Mouse (Mus musculus) CH12.LX (cell line): ENCODE measurements around the gene Pnpla2. TPM values are rescaled to one million over a fixed set of nuclear protein-coding genes. Genes with fewer than 3 reads are reported as not detected.
"Not testable (repeated sequence)": the region's sequence is repeated elsewhere in the genome, so short reads cannot be mapped to it uniquely, and the experiment has no call there.

Experiments used
- DNase-seq: peaks from one replicate; pipeline ENCODE4 v3.0.0-alpha.2; 2013; ENCODE audit errors: extremely low read depth
- H3K27ac ChIP-seq: 2 replicates; pipeline ENCODE4 v1.5.1; 2012; ENCODE audit warnings: low read depth, mild to moderate bottlenecking, control low read depth, moderate library complexity; ENCODE audit not compliant: insufficient read depth
- H3K27me3 ChIP-seq: replicated peaks from 2 replicates; pipeline ENCODE3; 2012; ENCODE audit warnings: inconsistent platforms
- H3K36me3 ChIP-seq, 2 experiments: replicated peaks in 1 of 2; 2 replicates each; pipeline versions ENCODE3 to v1.6.1; 2012; ENCODE audit warnings: inconsistent platforms in 1 of 2, low read length in 1 of 2, mild to moderate bottlenecking in 1 of 2, mixed read lengths in 1 of 2, moderate library complexity in 1 of 2; ENCODE audit not compliant: control insufficient read depth in 1 of 2, insufficient read depth in 1 of 2
- H3K4me1 ChIP-seq, 2 experiments: 2 replicates each; pipeline ENCODE4 v1.6.1; 2012; ENCODE audit warnings: inconsistent platforms in 1 of 2, moderate library complexity in 1 of 2; ENCODE audit not compliant: insufficient read depth in 2 of 2, control insufficient read depth in 1 of 2
- H3K4me2 ChIP-seq: 2 replicates; pipeline ENCODE4 v1.6.1; 2012; ENCODE audit warnings: low read depth, mild to moderate bottlenecking, control low read depth; ENCODE audit not compliant: poor library complexity, insufficient read depth, severe bottlenecking
- H3K4me3 ChIP-seq, 3 experiments: fragments of 150-350 bp in 1 of 3; sonication (generic) in 1 of 3; replicated peaks in 1 of 3; 2 replicates each; pipeline versions ENCODE3 to v1.5.1; 2011 to 2012; ENCODE audit warnings: low read depth in 2 of 3, low read length in 2 of 3, mild to moderate bottlenecking in 2 of 3, moderate library complexity in 2 of 3, control low read depth in 1 of 3, improper control_type of control experiment in 1 of 3, inconsistent platforms in 1 of 3, mixed read lengths in 1 of 3; ENCODE audit not compliant: poor library complexity in 1 of 3
- H3K79me2 ChIP-seq: replicated peaks from 2 replicates; pipeline ENCODE4 v1.6.1; 2012; ENCODE audit warnings: mild to moderate bottlenecking, moderate library complexity; ENCODE audit not compliant: control insufficient read depth, poor library complexity, insufficient read depth, severe bottlenecking; ENCODE audit errors: extremely low read depth
- H3K9ac ChIP-seq: 2 replicates; pipeline ENCODE4 v1.6.1; 2012; ENCODE audit warnings: low read depth, mild to moderate bottlenecking, control low read depth, moderate library complexity; ENCODE audit not compliant: insufficient read depth
- H3K9me3 ChIP-seq: replicated peaks from 2 replicates; pipeline ENCODE3; 2012; ENCODE audit warnings: low read length, inconsistent platforms, mixed read lengths
- CTCF ChIP-seq, 2 experiments: IDR thresholded peaks in 1 of 2; conservative IDR thresholded peaks in 1 of 2; 2 replicates each; pipeline ENCODE4 v1.5.1; 2011 to 2012; ENCODE audit warnings: low read depth in 2 of 2, low read length in 2 of 2, improper control_type of control experiment in 1 of 2, inconsistent platforms in 1 of 2, mild to moderate bottlenecking in 1 of 2, moderate library complexity in 1 of 2
- E2F4 ChIP-seq: IDR thresholded peaks from 2 replicates; pipeline ENCODE4 v1.6.1; 2011; ENCODE audit warnings: low read depth, low read length, improper control_type of control experiment; ENCODE audit not compliant: insufficient replicate concordance
- ELF1 ChIP-seq: IDR thresholded peaks from 2 replicates; pipeline ENCODE4 v1.6.1; 2014; ENCODE audit warnings: low read depth, mild to moderate bottlenecking, inconsistent platforms, low read length, improper control_type of control experiment
- IRF4 ChIP-seq: IDR thresholded peaks from 2 replicates; pipeline ENCODE4 v1.6.1; 2014; ENCODE audit warnings: low read depth, mild to moderate bottlenecking, inconsistent platforms, low read length, improper control_type of control experiment
- KAT2A ChIP-seq: IDR thresholded peaks from 2 replicates; pipeline ENCODE4 v1.6.1; 2012; ENCODE audit warnings: low read length, improper control_type of control experiment, inconsistent platforms; ENCODE audit not compliant: insufficient replicate concordance
- MAX ChIP-seq: IDR thresholded peaks from 2 replicates; pipeline ENCODE4 v1.6.1; 2011; ENCODE audit warnings: low read length, improper control_type of control experiment
- MXI1 ChIP-seq: IDR thresholded peaks from 2 replicates; pipeline ENCODE4 v1.6.1; 2011; ENCODE audit warnings: mild to moderate bottlenecking, low read depth, low read length, improper control_type of control experiment
- MYC ChIP-seq: IDR thresholded peaks from 2 replicates; pipeline ENCODE4 v1.6.1; 2011; ENCODE audit warnings: low read depth, mild to moderate bottlenecking, improper control_type of control experiment, low read length
- NELFE ChIP-seq: IDR thresholded peaks from 2 replicates; pipeline ENCODE4 v1.6.1; 2011; ENCODE audit warnings: low read depth, low read length, improper control_type of control experiment
- NRF1 ChIP-seq: IDR thresholded peaks from 2 replicates; pipeline ENCODE4 v1.6.1; 2014; ENCODE audit warnings: low read depth, mild to moderate bottlenecking, inconsistent platforms, low read length, improper control_type of control experiment, moderate library complexity
- POLR2AphosphoS2 ChIP-seq: IDR thresholded peaks from 2 replicates; pipeline ENCODE4 v1.6.1; 2011; ENCODE audit warnings: low read depth, low read length, improper control_type of control experiment
- RAD21 ChIP-seq: IDR thresholded peaks from 2 replicates; pipeline ENCODE4 v1.6.1; 2011; ENCODE audit warnings: low read depth, mild to moderate bottlenecking, low read length, improper control_type of control experiment, moderate library complexity
- RCOR1 ChIP-seq: conservative IDR thresholded peaks from 2 replicates; pipeline ENCODE4 v1.6.1; 2012; ENCODE audit warnings: low read depth, mild to moderate bottlenecking, inconsistent platforms, low read length, improper control_type of control experiment
- SMC3 ChIP-seq: IDR thresholded peaks from 2 replicates; pipeline ENCODE4 v1.6.1; 2011; ENCODE audit warnings: low read depth, low read length, improper control_type of control experiment
- USF1 ChIP-seq: IDR thresholded peaks from 2 replicates; pipeline ENCODE4 v1.6.1; 2014; ENCODE audit warnings: low read depth, mild to moderate bottlenecking, inconsistent platforms, low read length, improper control_type of control experiment
- ZC3H11A ChIP-seq: IDR thresholded peaks from 2 replicates; pipeline ENCODE4 v1.6.1; 2012; ENCODE audit warnings: low read depth, mild to moderate bottlenecking, inconsistent platforms, low read length, improper control_type of control experiment
- ZKSCAN1 ChIP-seq: IDR thresholded peaks from 2 replicates; pipeline ENCODE4 v1.6.1; 2012; ENCODE audit warnings: low read depth, inconsistent platforms, low read length, improper control_type of control experiment, borderline replicate concordance
- dilution Hi-C: fragments of 300-500 bp; cut with MboI; formaldehyde crosslinking; loops from 2 replicates; pipeline ENCODE4 v1.14.3; 2020; ENCODE audit warnings: low sequenced_read_pairs; ENCODE audit not compliant: extremely low pct_unique_long_range_greater_than_20kb, extremely low pct_ligation_motif_present
- in situ Hi-C: fragments of 300-500 bp; cut with MboI; formaldehyde crosslinking; loops from 3 replicates; pipeline ENCODE4 v1.14.3; 2019; ENCODE audit warnings: low sequenced_read_pairs, low pct_ligation_motif_present, low pct_unique_long_range_greater_than_20kb, mixed read lengths
- polyA plus RNA-seq: library from polyadenylated mRNA; unstranded; fragments of >175 nt; gene quantifications from 2 replicates; pipeline ENCODE4 v1.2.1, GENCODE M21; 2012; ENCODE audit warnings: low read depth; ENCODE audit not compliant: insufficient read length
- total RNA-seq, 2 experiments: library from RNA; depleted of rRNA; stranded (reverse); fragments of 300-350 nt in 1 of 2; fragments of >200 nt in 1 of 2; gene quantifications; 2 replicates each; pipeline ENCODE4 v1.2.3; 2012 to 2014

Pnpla2 gene
- total and polyA plus RNA-seq, 3 experiments = 2.8 to 29.6 (median 11.7) TPM

DNA sequence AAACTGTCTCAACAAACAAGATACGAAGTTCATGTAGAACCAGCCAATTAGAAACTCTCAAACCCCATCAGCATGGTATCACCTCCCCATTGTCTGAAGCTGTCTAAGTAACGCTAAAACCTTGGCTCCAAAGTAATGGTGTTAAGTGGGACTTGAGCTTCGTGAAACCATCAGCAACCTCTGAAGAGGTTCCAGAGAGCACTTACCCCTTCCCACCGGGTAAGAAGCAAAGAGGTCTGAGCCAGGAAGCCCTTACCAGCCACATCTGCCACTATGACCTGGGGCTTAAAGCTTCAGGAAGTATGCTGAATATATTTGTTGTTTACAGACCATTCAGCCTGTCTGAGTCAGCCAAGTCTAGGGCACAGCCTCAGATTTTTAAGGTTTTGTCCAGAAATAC, 49.5 kb upstream of the Pnpla2 start:
- Histone ChIP-seq H3K4me2 (no peak overlapping the region), H3K9ac (no peak overlapping the region), H3K36me3 (peaks cover 47 to 70% of the 10 kb centered on the region in 2 experiments), H3K79me2 (no peaks in the 10 kb centered on the region), H3K27ac (no peak overlapping the region), H3K4me1 (peaks cover 5% of the 10 kb centered on the region in 2 experiments), H3K9me3 (no peaks in the 10 kb centered on the region), H3K27me3 (no peaks in the 10 kb centered on the region), H3K4me3 (no peak overlapping the region)
- TF ChIP-seq MXI1 = no peak
- dilution Hi-C loops (no loop called here), in situ Hi-C loops (no loop called here)
- DNase-seq = no peak

DNA sequence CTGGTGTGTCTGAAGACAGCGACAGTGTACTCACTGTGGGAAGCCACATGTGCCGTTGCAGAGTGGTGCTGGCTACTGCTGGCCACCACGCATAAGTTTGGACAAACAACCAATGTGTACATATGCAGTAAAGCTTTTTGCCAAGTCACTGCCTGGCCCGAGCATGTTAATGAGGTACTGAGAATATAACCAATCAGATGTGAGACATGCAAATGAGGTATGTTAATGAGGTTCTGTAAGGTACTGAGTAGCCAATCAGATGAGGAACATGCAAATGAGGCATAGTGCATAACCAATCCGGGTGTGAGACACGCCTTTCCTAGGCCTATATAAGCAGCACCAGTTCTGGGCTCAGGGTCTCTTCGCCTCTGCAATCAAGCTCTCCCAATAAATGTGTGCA, 47.3 kb upstream of the Pnpla2 start:
- H3K79me2 ChIP-seq, H3K27me3 ChIP-seq, dilution Hi-C loops, in situ Hi-C loops, H3K4me3 ChIP-seq, H3K9me3 ChIP-seq, H3K4me2 ChIP-seq, DNase-seq, H3K27ac ChIP-seq, H3K9ac ChIP-seq, H3K4me1 ChIP-seq: not testable (repeated sequence)
- H3K36me3 ChIP-seq = peaks cover 31 to 64% of the 10 kb centered on the region in 2 experiments

DNA sequence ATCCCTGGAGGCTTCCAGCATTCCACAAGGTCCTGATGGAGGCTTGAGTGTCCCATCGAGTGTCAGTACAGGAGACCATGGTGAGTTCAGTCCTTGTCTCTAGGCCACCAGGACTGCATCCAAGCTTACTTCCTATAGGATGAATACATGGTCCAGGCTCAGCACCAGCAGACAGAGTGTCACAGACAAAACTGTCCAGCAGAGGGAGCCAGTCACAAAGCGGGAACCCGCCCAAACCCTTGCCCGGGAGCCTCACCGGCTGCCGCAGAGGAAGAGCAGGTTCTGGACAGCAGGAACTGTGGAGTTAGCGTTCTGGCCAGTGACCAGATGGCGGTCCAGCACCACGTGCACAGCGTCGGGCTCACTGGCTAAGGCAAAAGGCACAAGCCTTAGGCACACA, 46.2 kb upstream of the Pnpla2 start:
- H3K36me3 ChIP-seq = peaks cover 28 to 55% of the 10 kb centered on the region in 2 experiments
- H3K27me3 ChIP-seq = no peaks in the 10 kb centered on the region
- H3K27ac ChIP-seq = no peak overlapping the region
- in situ Hi-C loops (no loop called here), dilution Hi-C loops (no loop called here)
- H3K9me3 ChIP-seq = no peaks in the 10 kb centered on the region
- H3K9ac ChIP-seq = no peak overlapping the region
- no peaks in the 10 kb centered on the region for H3K79me2 ChIP-seq
- no peak overlapping the region for H3K4me3 ChIP-seq
- H3K4me1 ChIP-seq = peaks cover 5 to 16% of the 10 kb centered on the region in 2 experiments
- no peak overlapping the region for H3K4me2 ChIP-seq
- TF ChIP-seq IRF4 (0 out of 2 replicates have a peak, but pooled peaks have one; percentile 33), MYC (0 out of 2 replicates have a peak, but pooled peaks have one; percentile 29), ZKSCAN1 (no peak), RCOR1 (no peak), RAD21 (peak; percentile 83), ZC3H11A (peak; percentile 44), ELF1 (peak; percentile 32; the same call in 1 of the 2 replicates), NRF1 (no peak), KAT2A (no peak), USF1 (no peak), MAX (no peak; the same call in 1 of the 2 replicates), E2F4 (peak; percentile 73; the same call in 1 of the 2 replicates), NELFE (no peak; the same call in 1 of the 2 replicates), SMC3 (peak; percentile 92), POLR2AphosphoS2 (no peak), MXI1 (no peak), CTCF (conservative IDR thresholded peaks at IDR 0.05 in 1 of 2, IDR thresholded peaks at IDR 0.05 in 1 of 2; ENCODE audit: low read depth in 2 of 2, low read length in 2 of 2) (peak; percentile 57 to 92; a peak in 3 of 4 replicates)
- TF ChIP-seq, all 38 proteins: peak for 8
- peak; percentile 77 for DNase-seq
